Mouse (Mus musculus) small intestine, adult 2 months (tissue): Measurements from ENCODE around the gene Hectd3. TPM values are rescaled to one million over a fixed set of nuclear protein-coding genes. Genes with fewer than 3 reads are reported as not detected.
A peak's percentile ranks its signal among the peaks of the same experiment; 100 is the strongest.

Source experiments
- H3K27ac ChIP-seq: fragments of 200-500 bp; 2 replicates; pipeline ENCODE4 v1.5.1; 2012; ENCODE audit warnings: low read depth, low read length, control low read depth, inconsistent platforms; ENCODE audit not compliant: insufficient read depth
- H3K27me3 ChIP-seq: fragments of 200-500 bp; 2 replicates; pipeline ENCODE4 v1.6.1; 2012; ENCODE audit warnings: mild to moderate bottlenecking, moderate library complexity, low read length, inconsistent platforms; ENCODE audit not compliant: control insufficient read depth, insufficient read depth
- H3K36me3 ChIP-seq: fragments of 200-500 bp; 2 replicates; pipeline ENCODE4 v1.6.1; 2012; ENCODE audit warnings: mild to moderate bottlenecking, low read length, control low read depth, inconsistent platforms; ENCODE audit not compliant: control insufficient read depth, insufficient read depth
- H3K4me1 ChIP-seq: fragments of 200-500 bp; 2 replicates; pipeline ENCODE4 v1.6.1; 2012; ENCODE audit warnings: low read length, inconsistent platforms, mixed read lengths; ENCODE audit not compliant: control insufficient read depth, insufficient read depth, insufficient read length
- H3K4me3 ChIP-seq: fragments of 200-500 bp; 2 replicates; pipeline ENCODE4 v1.5.1; 2012; ENCODE audit warnings: low read depth, mild to moderate bottlenecking, control low read depth, inconsistent platforms, low read length, moderate library complexity
- CTCF ChIP-seq: fragments of 200-500 bp; IDR thresholded peaks from 2 replicates; pipeline ENCODE4 v1.5.1; 2012; ENCODE audit warnings: low read depth, mild to moderate bottlenecking, control low read depth, inconsistent platforms, low read length, moderate library complexity, mixed read lengths; ENCODE audit not compliant: insufficient replicate concordance, insufficient read length; ENCODE audit errors: extremely low read depth
- POLR2A ChIP-seq: fragments of 200-500 bp; IDR thresholded peaks from 2 replicates; pipeline ENCODE4 v1.6.1; 2012; ENCODE audit warnings: low read depth, mild to moderate bottlenecking, control low read depth, inconsistent platforms, low read length, moderate library complexity
- WGBS: fragments of 180-500 bp; shearing (Covaris S2); methylation state at CpG from one replicate; pipeline ENCODE4 v1.1.7; 2018; 5-methylcytosine and 5-hydroxymethylcytosine counted together
- polyA plus RNA-seq: library from polyadenylated mRNA; depleted of rRNA; stranded (reverse); fragments of >200 nt; gene quantifications from 2 replicates; pipeline ENCODE4 v1.2.3, GENCODE M21; 2012; rRNA removed

The Hectd3 gene
- polyA plus RNA-seq = 68.8 and 261 TPM in 2 replicates

DNA sequence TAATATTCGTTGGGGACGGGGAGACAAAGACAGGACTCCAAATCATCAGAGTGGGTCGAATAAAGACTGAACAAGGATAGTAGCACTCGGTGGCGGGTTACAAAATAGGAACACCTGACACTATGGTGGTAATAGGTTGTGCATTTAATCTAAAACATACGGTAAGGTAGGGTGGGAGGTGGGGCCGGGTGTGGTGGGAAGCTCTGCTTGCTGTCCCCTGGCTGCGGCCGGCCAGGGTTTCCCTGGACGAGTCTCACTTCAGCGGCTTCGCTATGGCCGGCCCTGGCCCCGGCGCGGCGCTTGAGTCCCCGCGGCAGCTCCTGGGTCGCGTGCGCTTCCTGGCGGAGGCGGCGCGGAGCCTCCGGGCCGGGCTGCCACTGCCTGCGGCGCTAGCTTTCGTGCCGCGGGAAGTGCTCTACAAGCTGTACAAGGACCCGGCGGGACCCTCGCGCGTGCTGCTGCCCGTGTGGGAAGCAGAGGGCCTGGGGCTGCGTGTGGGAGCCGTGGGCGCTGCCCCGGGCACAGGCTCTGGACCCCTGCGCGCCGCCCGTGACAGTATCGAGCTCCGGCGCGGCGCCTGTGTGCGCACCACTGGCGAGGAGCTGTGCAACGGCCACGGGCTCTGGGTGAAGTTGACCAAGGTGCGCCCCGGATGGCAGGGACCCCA is at the start of gene Hectd3:
Hectd3 (plus strand) TSS at position 187 of the 667 bp plus-strand sequence.
- Histone ChIP-seq H3K36me3 (peaks cover 30% of the 10 kb centered on the region), H3K27ac (peak within 1 kb of the TSS; percentile 96), H3K4me1 (peaks cover 12% of the 10 kb centered on the region), H3K4me3 (peak within 1 kb of the TSS; percentile 91), H3K27me3 (no peaks in the 10 kb centered on the region)
- TF ChIP-seq POLR2A = peak; percentile 56; the same call in 1 of the 2 replicates
- TF ChIP-seq CTCF = no peak
- under 1% methylated on average over 58 of the region's 58 CpGs for WGBS

GRCm38 (mm10) chr4:116951642-116952041 is 43.5 kb upstream of the Hectd3 start:
- TF ChIP-seq CTCF = no peak
- no peak for TF ChIP-seq POLR2A
- Histone ChIP-seq H3K4me3 (no peak overlapping the region), H3K27ac (no peak overlapping the region), H3K4me1 (no peaks in the 10 kb centered on the region), H3K36me3 (no peaks in the 10 kb centered on the region), H3K27me3 (no peaks in the 10 kb centered on the region)
- 59% methylated on average over 1 of the region's 1 CpGs for WGBS

DNA sequence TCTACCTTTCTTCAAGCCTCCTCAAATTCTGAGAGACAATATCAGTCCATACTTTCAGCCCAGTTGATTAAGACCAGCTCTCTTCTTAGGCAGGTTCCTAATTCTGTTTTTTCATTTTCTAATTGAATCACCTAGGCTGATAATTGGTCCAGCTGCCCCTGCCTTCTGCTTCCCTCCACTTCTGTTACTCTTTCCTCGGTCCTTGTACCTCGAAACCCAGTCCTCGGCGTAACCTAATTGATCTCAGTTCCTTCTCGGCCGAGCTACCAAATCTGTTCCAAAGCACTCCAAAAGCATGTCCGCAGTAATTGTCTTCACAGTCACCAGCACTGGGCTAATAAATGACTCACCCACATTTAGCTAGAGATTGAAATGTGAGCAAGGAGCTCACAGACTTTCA is 40.2 kb upstream of the Hectd3 start:
- no peak overlapping the region for H3K4me3 ChIP-seq
- no peaks in the 10 kb centered on the region for H3K27me3 ChIP-seq
- H3K36me3 ChIP-seq = no peaks in the 10 kb centered on the region
- TF ChIP-seq POLR2A (no peak), CTCF (no peak)
- no peaks in the 10 kb centered on the region for H3K4me1 ChIP-seq
- WGBS = 87% methylated on average over 7 of the region's 7 CpGs
- no peak overlapping the region for H3K27ac ChIP-seq

GRCm38 (mm10) chr4:116976503-116976902 is 18.6 kb upstream of the Hectd3 start:
- Histone ChIP-seq H3K36me3 (peaks cover 26% of the 10 kb centered on the region), H3K27ac (no peak overlapping the region), H3K4me1 (no peaks in the 10 kb centered on the region), H3K4me3 (no peak overlapping the region), H3K27me3 (no peaks in the 10 kb centered on the region)
- WGBS = 59% methylated on average over 2 of the region's 2 CpGs
- no peak for TF ChIP-seq CTCF
- TF ChIP-seq POLR2A = no peak

GRCm38 (mm10) chr4:116985681-116986080 is 9.4 kb upstream of the Hectd3 start:
- WGBS = 78% methylated on average over 7 of the region's 7 CpGs
- H3K4me3 ChIP-seq = no peak overlapping the region
- H3K36me3 ChIP-seq = peaks cover 13% of the 10 kb centered on the region
- no peaks in the 10 kb centered on the region for H3K4me1 ChIP-seq
- TF ChIP-seq CTCF (no peak), POLR2A (no peak)
- H3K27me3 ChIP-seq = no peaks in the 10 kb centered on the region
- H3K27ac ChIP-seq = no peak overlapping the region

DNA sequence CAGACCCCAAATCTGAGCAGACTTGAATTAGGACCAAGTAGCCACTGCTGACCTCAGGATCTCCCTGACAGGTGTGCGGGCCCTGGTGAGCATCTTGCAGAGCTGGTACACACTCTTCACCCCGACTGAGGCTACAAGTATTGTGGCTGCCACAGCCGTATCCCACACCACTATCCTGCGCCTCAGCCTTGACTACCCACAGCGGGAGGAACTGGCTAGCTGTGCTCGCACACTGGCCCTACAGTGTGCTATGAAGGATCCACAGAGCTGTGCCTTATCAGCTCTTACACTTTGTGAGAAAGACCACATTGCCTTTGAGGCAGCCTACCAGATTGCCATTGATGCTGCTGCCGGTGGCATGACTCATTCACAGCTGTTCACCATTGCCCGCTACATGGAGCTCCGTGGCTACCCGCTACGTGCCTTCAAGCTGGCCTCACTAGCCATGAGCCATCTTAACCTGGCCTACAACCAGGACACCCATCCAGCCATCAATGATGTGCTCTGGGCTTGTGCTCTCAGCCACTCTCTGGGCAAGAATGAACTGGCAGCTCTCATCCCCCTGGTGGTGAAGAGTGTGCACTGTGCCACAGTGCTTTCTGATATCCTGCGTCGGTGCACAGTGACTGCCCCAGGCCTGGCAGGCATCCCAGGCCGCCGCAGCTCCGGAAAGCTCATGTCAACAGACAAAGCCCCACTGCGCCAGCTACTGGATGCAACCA is 8.6 kb upstream of the Hectd3 start:
- TF ChIP-seq CTCF = peak; percentile 61; the same call in 1 of the 2 replicates
- TF ChIP-seq POLR2A = no peak
- peaks cover 11% of the 10 kb centered on the region for H3K36me3 ChIP-seq
- WGBS = 58% methylated on average over 17 of the region's 17 CpGs
- no peak overlapping the region for H3K4me3 ChIP-seq
- no peaks in the 10 kb centered on the region for H3K4me1 ChIP-seq
- no peaks in the 10 kb centered on the region for H3K27me3 ChIP-seq
- H3K27ac ChIP-seq = no peak overlapping the region

DNA sequence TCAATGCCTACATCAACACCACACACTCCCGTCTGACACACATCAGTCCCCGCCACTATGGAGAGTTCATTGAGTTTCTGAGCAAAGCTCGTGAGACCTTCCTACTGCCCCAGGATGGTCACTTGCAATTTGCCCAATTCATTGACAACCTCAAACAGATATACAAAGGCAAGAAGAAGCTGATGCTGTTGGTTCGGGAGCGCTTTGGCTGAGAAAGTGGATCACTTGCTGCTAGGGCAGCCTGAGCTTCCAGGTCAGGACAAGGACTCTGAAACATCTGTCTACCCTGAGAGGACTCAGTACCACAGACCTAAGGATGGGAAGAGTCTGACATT is 8.0 kb upstream of the Hectd3 start:
- Histone ChIP-seq H3K36me3 (peaks cover 11% of the 10 kb centered on the region), H3K27me3 (no peaks in the 10 kb centered on the region), H3K4me3 (no peak overlapping the region), H3K27ac (no peak overlapping the region), H3K4me1 (no peaks in the 10 kb centered on the region)
- TF ChIP-seq POLR2A (no peak), CTCF (no peak)
- WGBS = 61% methylated on average over 5 of the region's 5 CpGs
